Mouse (Mus musculus) heart, postnatal 25 days (tissue): ENCODE results near the gene Dpp9. TPM values are rescaled to one million over a fixed set of nuclear protein-coding genes. Genes with fewer than 3 reads are reported as not detected.

Source experiments
- DNase-seq: peaks from one replicate; pipeline ENCODE4 v3.0.0; 2022; ENCODE audit warnings: low spot score
- intact Hi-C: fragments of 180-260 bp; cut with DNase I; formaldehyde crosslinking; loops from one replicate; pipeline ENCODE4 v1.15.1; 2025
- total RNA-seq, 2 experiments: library from RNA; stranded (reverse); gene quantifications; 2 replicates each; pipeline ENCODE4 v1.2.3; 2021

Dpp9 gene
- total RNA-seq, 2 experiments from 2014 or later, result 37.1 to 39.1 TPM

DNA sequence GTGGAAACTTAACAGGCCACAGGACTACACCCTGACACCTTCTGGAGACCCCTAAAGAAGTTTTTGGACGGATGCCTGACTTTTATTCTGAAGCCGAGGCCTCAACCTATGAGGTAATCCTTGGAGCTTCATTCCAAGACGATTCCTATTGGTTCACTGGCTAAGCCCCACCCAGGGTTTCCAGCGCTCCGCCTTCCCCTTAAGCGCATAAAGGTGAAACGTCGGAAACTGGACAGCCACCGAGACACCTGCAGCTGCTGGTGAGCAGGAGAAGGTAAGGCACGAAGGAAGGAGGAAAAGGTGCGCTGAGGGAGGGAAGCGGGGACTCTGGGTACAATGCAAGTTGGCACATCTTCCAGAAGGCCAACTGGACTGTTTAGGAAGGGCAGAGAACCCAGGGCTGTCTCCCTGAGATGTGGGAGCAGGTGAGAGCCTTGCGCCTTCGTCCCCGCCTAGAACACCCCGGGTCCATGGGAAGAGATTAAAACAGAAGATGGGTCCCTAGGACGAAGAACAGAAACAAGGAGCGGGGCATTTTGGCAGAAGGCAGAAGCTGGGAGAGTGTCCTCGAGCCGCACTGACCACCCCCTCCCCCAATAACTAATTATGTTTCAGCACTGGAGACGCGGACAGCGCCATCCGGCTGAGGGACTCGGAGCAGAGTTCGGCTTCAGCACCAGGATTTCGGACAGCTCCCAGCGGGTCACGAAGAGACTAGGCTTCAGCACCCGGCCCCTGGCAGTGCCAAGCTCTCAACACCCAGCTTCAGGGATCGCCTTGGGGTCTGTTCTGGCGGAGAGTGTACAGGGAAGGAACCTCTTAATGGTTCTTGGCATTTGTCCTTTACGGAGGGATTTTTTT lies 23.1 kb upstream of the Dpp9 start:
- intact Hi-C loops, result no loop called here
- no peak for DNase-seq

DNA sequence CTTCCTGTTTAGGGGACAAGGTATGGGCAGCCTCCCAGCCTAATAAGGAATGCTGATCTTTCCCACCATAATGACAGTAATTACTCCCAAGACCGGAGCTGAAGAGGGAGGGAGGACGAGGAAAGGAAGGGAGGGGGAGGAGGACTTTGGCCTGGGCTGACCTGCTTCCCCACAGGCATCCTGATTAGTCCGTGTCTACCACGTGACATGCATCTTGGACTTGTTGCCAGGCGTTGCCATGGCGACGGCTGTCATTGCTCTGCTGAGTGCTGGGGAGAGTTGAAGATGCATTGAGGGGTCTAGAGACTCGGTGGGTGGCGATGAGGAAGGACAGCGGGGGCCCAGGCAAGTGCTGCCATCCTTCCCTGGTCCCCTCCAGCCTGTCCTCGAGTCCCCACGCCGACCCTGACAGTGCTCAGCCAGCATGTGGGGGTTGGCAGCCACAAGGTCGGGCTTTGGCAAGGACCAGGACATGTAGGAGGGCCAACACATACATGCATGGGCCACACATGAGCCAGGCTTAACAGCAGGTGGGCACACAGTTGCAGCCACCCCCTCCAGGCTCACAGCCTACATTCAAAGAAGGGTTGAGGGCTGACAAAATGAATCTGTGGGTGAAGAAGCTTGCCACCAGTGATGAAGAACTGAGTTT lies 15.2 kb upstream of the Dpp9 start:
- intact Hi-C loops, result no loop called here
- DNase-seq, result no peak

DNA sequence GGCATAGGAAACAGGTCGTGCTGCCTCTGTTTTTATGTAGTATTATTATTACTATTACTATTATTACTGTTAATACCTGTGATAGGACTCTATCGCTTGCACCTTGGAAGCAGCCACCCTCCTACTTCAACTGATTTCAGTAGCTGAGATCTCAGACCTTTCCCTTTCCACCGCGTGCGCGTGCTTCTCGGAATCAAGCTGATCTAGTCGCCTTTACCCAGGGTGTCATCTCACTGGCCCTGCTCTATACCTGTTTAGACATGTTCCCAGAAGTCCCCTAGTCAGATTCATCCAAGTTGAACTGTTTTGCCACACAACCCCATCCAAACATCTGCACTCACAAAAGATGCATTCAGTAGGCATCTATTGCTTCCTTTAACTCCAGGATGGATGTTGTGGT lies 14.7 kb upstream of the Dpp9 start:
- DNase-seq, result no peak
- intact Hi-C loops, result no loop called here

DNA sequence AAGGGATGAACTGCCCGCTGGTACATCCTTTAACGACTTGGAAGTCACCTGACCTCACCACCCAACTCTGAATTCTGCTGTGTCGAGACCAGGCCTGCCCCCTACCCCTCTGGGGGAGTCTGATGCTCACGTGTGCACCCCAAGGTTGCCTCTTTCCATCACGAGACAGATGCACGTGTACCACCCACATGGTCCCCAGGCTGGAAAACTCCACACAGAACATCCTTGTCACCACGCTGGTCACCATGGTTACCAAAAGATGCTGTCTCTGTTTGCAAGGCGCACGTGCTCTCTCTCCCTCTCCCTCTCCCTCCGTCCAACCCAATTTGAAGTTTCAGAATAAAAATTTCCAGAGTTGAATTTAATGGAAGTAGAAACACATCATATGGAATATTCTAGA lies 11.2 kb upstream of the Dpp9 start:
- intact Hi-C loops, result no loop called here
- DNase-seq, result no peak

DNA sequence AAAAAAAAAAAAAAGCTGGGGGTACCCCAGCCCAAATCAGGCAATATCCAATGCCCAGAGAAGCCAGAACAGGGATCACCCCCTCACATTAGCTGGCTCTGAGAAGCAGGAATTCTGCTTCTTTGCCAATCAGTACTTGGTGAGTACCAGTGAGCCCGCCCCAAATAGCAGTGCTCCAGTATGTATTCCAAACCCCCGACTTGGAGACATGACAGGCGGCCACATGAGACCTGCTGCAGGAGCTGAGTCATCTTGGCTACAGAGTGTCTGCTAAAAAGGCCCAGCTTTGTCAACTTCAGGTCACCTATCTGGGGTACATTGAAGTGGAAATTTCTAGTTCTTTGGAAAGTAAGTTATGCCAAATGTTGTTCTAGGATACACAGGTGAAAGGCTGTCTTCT lies 7.9 kb upstream of the Dpp9 start:
- intact Hi-C loops, result no loop called here
- DNase-seq, result no peak

DNA sequence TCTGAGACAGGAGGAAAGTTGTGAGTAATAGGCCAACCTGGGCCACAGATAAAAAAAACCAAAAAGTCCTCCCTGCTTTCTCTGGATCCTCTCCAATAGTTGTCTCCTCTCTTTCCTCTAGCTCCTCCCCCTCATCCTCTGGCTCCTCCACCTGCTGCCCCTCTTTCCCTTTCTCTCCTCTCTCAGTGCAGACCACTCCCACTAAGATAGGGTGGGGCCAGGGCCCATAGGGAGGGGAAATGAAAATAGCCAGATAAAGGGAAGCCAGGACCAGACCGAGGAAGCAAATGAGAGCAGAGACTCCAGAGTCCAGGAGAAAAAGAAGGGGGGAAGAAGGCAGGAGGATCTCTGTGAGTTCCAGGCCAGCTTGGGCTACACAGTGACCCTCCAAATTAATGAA lies 6.2 kb upstream of the Dpp9 start:
- DNase-seq, result no peak
- intact Hi-C loops, result loop anchor here (2.0 kb wide), 1 partner anchor 26 kb away; no protein-coding TSS in a partner anchor

DNA sequence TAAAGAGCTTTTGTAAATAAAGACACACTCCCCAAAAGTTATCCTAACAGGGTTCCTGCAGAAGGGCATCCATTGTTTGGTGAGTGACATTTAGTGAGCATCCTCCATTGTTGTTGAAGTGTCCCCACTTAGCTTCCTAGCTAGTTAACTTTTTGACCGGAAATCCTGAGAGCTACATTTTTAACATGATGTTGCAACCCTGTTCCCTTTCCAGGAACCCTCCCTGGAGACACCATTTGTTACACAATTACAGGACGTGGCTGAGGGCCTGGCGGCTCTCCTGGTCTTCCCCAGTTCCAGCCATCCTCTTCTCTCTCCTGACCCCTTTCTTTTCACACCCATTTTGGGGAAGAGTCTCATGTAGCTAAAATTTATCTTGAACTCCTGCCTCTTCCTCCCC lies 1.1 kb upstream of the Dpp9 start:
- peak; percentile 71 for DNase-seq
- intact Hi-C loops, result no loop called here

DNA sequence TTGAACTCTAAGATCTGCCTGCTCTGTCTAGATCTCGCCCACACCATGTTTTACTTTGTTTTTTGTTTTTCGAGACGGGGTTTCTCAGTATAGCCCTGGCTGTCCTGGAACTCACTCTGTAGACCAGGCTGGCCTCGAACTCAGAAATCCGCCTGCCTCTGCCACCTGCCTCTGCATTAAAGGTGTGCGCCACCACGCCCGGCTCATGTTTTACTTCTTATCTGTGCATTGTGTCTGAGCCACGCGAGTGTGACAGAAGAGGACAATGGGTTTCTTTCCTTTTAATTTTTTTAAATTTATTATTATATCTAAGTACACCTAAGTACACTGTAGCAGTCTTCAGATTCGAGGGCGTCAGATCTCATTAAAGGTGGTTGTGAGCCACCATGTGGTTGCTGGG lies 546 bp upstream of the Dpp9 start:
- DNase-seq, result no peak
- intact Hi-C loops, result no loop called here

DNA sequence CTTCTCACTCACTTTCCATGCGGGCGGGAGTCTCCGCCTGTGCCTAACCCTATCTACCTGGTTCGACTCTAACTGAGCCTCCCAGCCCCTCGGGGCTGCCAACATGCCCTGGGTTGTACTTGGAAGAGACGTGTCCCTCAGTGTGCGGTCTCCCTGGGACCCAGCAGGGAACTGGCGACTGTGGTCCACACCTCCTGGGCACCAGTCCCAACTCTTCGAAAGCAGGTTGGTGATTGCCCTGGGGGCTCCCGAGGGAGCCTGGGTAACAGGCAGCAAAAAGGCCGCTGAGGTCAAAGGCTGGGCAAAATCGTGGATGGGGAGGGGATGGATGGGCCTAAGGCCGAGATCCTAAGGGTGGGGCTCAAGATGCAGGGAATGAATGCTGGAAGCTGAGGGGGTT lies 1.0 kb downstream of the Dpp9 start:
- no peak for DNase-seq
- intact Hi-C loops, result no loop called here

DNA sequence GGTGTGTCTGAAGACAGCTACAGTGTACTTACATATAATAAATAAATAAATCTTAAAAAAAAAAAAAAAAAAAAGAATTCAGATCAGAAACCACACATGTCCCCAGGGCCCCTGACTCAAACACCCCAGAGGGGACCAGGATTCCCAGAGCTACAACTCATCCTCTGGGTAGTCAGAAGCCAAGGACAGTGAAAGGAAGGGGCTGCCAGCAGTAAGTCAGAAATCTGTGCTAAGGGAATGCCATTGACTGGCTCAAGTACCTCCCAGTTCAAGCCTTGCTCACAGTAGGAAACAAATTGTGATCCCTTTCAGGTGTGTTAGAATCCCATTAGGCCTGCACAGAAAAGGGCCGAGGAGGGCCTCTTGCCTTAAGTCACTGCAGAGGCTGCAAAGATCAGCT lies 4.5 kb downstream of the Dpp9 start:
- intact Hi-C loops, result no loop called here
- DNase-seq, result no peak

DNA sequence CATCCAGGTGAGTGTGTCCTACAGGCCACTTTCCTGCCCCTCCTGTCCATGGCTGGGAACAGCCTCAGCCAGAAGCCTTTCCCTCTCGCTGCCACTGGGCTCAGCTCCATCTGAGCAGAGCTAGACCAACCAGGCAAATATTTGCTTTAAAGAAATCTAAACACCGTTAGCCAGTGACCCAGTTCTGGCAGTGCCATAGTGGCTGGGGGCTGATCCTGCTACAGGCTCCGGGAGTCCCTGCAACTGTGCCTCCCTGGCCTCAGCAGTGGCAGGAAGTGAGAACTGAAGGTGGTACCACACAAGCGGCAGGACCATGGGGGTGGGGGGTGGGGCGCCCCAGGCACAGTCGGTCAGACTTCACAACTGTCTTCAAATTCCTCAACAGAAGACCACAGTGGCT lies 6.0 kb downstream of the Dpp9 start:
- DNase-seq, result no peak
- intact Hi-C loops, result no loop called here

DNA sequence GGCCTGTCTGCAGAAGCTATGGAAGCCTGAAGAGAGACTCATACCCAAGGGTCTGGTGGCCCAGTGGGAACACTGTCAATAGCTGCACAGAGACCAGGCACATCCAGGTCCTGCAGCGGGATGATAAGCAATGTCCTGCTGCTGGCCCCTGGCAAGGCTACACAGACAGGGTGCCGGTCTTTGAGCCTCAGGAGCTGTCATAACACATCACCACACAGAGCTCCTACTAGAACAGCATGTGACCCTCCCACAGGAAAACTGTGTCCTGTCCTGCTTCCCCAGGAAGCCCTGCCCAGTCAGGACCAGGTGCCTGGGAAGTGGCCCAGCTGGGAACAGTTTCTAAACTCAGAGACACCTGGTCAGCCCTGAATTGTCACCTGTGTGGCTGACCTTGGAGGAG lies 7.6 kb downstream of the Dpp9 start:
- no peak for DNase-seq
- intact Hi-C loops, result no loop called here

DNA sequence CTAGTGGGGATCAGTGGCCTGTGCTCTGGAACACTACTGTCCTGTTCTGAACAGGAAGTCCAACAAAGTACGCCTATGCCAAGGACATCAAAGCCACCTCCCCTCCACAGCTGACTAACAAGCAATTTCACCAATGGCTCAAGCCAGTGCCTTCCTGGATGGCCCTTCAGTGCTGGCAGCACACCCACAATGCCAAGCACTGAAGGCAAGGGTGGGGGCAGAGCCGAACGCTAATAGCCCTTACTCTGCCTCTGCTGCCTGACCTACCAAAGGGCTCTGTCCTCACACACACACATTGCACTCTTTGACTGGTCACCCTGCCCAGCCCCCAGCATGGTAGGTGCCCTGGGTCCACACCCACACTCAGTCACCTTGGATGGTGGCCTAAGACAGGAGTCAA lies 9.9 kb downstream of the Dpp9 start:
- intact Hi-C loops, result no loop called here
- no peak for DNase-seq

DNA sequence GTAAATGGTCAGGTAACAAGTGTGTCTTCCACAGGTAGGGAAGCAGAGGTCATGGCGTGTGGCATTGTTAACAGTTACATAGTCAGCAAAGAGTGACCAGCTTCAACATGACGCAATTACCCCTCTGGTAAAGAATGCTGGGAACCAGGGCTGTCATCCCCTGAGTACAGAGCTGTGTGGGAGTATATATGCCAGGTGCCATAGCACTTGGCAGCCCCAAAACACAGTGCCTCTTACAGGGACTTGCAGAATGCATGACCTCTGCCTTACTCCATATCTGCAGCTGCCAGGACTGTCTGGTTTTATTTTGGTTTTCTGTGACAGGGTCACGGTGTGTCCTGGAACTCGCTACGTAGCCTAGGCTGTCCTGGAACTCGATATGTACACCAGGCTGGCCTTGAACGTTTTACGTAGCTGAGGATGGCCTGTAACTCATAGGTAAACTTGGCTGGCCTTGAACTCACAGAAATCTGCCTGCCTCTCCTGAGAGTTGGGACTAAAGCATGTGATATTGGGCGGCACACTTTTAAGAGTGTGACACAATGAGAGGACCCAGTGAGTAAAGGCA lies 10.7 kb downstream of the Dpp9 start:
- no peak for DNase-seq
- intact Hi-C loops, result no loop called here

DNA sequence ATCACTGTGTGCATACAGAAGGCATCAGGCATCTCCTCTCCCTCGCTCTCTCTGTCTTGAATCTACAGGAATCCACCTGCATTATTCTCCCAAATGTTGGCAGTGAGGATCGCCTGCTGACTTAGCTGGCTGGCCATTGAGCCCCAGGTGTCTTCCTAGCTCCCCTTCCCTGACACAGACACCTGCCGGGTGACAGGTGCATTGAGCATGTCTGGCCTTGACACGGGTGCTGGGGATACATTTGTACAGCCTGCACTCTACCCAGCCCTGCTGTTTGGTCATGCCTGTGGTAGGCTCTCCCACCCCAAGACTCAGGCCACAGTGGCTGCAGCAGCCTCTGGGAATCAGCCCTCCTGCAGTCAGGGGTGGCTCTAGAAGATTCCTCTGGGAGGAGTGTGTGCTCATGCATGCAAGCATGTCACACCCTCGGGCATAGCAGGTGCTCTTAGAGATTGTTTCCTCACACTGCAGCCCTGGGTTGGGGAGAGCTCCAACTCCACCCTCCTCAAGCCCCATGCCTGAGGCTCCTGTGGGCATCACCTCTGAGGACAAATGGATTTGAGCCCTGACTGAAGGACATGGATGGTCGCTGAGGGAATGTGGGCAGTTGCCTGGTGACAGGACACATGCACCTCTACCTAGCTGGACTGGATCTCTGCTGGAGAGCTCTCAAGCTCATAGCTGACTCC lies 11.6 kb downstream of the Dpp9 start:
- DNase-seq, result no peak
- intact Hi-C loops, result no loop called here

DNA sequence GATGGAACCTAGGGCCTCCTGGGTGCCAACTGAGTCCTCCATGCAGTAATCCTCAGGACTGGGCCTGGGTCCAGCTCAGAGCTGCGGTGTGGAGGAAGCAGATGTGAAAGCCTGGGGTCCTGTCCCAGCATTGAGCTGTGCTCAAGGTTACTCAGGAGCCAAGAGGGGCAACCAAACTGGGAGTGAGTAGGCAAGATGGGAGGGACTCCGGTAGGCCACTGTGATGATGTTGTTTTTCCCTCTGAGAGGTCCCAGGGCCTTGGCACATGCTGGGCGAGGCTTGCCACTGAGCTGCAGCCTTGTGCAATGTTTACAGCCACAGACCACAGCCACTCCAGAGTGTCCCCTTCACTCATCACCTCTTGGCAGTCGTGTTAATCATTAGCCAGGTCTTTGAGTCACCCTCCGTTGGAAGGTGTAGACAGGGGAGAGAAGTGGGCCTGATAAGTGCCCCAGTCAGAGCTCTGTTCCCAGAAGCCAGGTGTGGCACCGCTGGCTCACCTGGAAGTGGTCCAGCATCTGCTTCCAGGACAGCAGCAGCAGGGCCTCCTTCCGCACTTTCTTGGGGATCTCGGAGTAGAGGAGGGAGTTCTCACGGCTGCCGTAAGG lies 12.3 kb downstream of the Dpp9 start:
- no peak for DNase-seq
- intact Hi-C loops, result no loop called here

DNA sequence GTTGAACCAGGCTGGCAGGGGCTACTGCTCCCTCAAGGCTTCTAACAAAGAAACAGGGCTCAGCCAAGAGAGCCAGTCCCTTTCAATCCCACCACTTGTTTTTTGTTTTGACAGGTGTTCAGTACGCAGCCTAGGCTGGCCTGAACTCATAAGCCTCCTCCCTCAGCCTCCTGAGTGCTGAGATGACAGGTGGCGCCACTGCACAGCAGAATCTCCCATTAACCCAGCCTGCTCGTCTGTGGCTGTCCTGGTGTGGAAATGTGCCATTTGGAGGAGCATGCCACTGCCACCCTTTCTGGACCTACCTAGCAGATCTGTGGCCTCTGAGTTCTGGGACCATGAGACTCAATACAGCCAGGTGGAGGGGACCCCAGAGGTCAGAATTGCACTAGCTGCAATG lies 15.0 kb downstream of the Dpp9 start:
- intact Hi-C loops, result no loop called here
- DNase-seq, result no peak

DNA sequence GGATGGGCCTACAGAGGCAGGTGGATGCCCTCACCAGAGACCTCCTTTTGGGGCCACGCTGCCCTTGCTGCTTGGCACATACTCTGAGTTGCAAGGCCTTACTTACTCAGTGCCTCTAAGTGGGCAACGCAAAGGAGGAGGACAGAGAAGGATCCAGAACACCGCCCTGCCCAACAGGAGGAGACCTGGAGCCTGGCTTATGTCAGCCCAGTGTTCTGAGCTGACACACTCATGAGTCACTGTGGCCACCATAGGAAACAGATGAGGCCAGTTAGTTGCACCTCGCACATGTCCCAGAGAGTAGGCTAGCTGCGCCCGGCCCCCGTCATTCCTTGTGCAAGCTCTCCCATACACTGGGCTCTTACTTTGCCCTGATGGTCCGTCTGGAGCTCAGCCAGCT lies 16.2 kb downstream of the Dpp9 start:
- intact Hi-C loops, result no loop called here
- no peak for DNase-seq

DNA sequence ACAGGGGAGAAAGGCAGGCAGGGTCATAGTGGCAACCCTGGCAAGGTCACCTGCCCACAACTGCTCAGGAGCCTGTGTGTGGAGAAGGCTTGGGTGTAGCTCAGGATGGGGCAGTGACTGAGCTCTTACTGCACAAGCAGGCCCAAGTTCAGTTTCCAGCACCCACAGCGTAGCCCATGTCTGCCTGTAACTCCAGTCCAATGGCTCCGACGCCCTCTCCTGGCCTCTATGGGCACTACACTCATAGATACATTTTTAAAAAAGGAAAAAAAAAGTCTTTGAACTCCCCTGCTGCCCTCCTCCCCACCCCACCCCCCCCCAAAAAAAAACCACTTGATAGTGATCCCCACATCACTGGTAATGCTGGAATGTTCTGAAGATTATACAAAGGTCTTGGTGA lies 17.1 kb downstream of the Dpp9 start:
- intact Hi-C loops, result no loop called here
- DNase-seq, result no peak

DNA sequence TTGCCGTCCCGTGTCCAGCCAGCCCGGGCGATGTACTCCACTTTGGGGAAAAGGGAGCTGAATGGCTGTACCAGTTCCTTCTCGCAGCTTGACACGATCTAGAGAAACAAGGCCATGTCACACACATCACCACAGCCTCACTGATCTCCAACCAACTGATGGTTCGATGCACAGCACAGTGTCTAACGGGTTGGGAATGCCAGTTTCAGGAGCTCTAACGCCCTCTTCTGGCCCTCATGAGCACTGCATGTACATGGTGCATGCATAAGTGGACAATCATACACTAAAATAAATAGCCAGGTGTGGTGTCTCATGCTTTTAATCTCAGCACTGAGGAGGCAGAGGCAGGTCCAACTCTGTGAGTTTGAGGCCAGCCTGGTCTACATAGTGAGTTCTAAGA lies 18.1 kb downstream of the Dpp9 start:
- no peak for DNase-seq
- intact Hi-C loops, result no loop called here
